Mouse (Mus musculus) induced T-regulatory cell, adult 2 months (primary cell): ENCODE data around the gene Fam76b.

Experiments used
- DNase-seq: peaks from one replicate; pipeline ENCODE4 v3.0.0-alpha.2; 2012; ENCODE audit warnings: low read depth

Fam76b gene

GRCm38 (mm10) chr9:13871631-13872030, 44.1 kb downstream of the Fam76b start:
- DNase-seq: no peak

- peak; percentile 60 for DNase-seq
Observed at GRCm38 (mm10) chr9:13874359-13874758, 46.8 kb downstream of the Fam76b start.

GRCm38 (mm10) chr9:13875340-13875739, 47.8 kb downstream of the Fam76b start:
- DNase-seq: no peak

GRCm38 (mm10) chr9:13880761-13881160, 53.2 kb downstream of the Fam76b start:
- no peak for DNase-seq

GRCm38 (mm10) chr9:13882478-13882877, 55.0 kb downstream of the Fam76b start:
- DNase-seq: no peak

GRCm38 (mm10) chr9:13888981-13889380, 61.5 kb downstream of the Fam76b start:
- DNase-seq: no peak

GRCm38 (mm10) chr9:13889657-13890056, 62.1 kb downstream of the Fam76b start:
- peak; percentile 78 for DNase-seq

GRCm38 (mm10) chr9:13890171-13890570, 62.7 kb downstream of the Fam76b start:
- DNase-seq: no peak

GRCm38 (mm10) chr9:13891888-13892287, 64.4 kb downstream of the Fam76b start:
- peak; percentile 47 for DNase-seq

- DNase-seq: no peak
Observed at GRCm38 (mm10) chr9:13893044-13893443, 65.5 kb downstream of the Fam76b start.

GRCm38 (mm10) chr9:13894491-13894890, 67.0 kb downstream of the Fam76b start:
- DNase-seq: peak; percentile 91

- no peak for DNase-seq
Observed at GRCm38 (mm10) chr9:13894936-13895335, 67.4 kb downstream of the Fam76b start.

- peak; percentile 20 for DNase-seq
Observed at GRCm38 (mm10) chr9:13896055-13896454, 68.5 kb downstream of the Fam76b start.

- DNase-seq: no peak
Observed at GRCm38 (mm10) chr9:13898510-13899305, 71.2 kb downstream of the Fam76b start.

GRCm38 (mm10) chr9:13902030-13902429, 74.5 kb downstream of the Fam76b start:
- no peak for DNase-seq

- peak; percentile 33 for DNase-seq
Observed at GRCm38 (mm10) chr9:13904091-13904779, 76.7 kb downstream of the Fam76b start.
